Mouse (Mus musculus): ENCODE measurements around the gene Supt3.

The Supt3 gene

DNA sequence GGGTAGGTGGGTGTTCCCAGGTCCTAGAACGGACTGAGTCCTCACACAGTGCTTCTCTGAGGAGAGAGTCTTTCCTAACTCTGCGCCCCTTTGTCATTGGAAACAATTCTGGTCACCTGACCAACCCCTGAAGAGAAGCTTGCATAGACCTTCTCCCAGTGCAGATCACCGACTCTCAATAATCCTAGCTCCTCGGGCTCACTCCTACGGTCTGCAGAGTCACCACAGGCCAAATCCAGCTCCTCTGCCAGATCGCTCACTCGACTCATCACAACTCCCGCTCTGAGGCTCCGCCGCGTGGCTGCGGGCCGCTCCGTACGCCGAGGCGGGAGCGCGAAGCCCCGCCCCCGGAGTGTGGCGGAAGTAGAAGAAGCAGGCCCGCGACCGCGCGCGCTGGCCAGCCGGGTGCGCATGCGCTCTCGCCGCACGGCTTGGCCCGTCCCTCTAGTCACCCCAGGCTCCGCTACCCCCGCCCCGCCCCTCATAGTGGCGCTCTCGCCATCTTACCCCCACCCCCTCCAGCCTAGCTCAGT lies at the start of gene Supt3:
Gene Supt3, plus strand, starts transcription at position 415 of the 533 bp plus-strand sequence.
- DNase-seq, result peak; percentile 94 to 99

GRCm38 (mm10) chr17:44727675-44728074 lies 49.3 kb upstream of the Supt3 start:
- no peak for DNase-seq

DNA sequence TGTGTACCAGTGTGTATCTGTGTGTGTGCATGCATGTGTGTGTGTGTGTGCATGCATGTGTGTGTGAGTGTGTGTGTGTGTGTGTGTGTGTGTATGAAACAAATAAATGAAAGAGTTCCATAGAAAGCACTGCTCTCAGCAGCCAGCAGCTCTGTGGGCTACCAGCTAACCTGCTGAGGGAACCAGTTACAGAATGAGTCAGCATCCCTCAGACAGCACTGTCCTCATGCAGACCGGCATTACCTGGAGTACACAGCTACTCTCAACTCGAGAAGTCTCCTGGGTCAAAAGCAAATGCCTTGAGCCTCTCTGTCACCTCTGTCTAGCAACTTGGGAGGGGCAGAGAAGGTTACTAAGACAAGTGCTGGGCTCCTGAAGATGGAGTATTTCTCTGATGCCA lies 48.5 kb upstream of the Supt3 start:
- DNase-seq, result no peak

GRCm38 (mm10) chr17:44733544-44734310 lies 43.2 kb upstream of the Supt3 start:
- DNase-seq, result peak in 1 of 2 experiments; percentile 7

GRCm38 (mm10) chr17:44734501-44735222 lies 42.3 kb upstream of the Supt3 start:
- DNase-seq, result peak; percentile 16 to 29

- DNase-seq, result peak; percentile 11 to 26
These were observed 41.5 kb upstream of the Supt3 start for GRCm38 (mm10) chr17:44735223-44735990.

GRCm38 (mm10) chr17:44735991-44736561 lies 40.9 kb upstream of the Supt3 start:
- peak; percentile 61 to 69 for DNase-seq

DNA sequence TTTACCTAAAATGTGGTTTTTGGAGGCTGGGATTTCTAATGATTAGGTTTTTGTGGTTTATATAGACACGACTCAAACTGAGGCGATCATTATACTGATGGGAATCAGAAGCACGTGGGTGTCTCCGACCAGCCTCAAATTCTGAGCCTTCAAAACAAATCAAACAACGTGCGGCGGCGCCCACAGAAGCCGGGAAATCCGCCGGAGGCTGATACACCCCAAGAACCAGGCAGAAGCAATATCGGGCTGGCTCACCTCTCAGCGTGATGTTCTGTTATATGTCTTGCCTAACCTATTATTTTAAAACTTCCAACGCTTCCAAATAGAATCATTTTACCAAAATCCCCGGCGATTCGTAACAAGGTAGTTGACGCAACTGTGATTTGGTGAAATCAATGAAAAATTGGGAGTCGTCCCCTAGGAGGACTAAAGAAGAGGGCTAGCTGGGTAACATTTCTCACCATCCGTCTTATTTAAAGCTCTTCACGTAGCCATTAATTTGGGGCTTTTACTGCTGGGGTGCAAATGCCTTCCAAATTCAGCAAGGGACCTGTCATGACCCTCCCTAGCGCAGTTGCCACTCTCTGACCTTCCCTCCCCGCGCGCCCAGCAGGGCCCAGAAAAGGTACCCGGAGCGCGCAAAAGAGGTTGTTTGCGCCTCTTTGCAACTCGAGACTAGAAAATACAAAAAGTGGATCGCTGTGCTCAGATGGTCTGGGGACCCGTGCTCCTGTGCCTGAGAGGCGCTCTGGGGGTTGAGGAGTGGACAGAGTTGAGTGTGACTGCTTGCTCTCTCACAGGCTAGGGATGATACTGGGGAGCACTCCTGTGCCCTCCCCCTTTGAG lies 39.5 kb upstream of the Supt3 start:
- peak in 1 of 2 experiments; percentile 15 for DNase-seq

- no peak for DNase-seq
These were observed 38.8 kb upstream of the Supt3 start for GRCm38 (mm10) chr17:44738121-44738637.

DNA sequence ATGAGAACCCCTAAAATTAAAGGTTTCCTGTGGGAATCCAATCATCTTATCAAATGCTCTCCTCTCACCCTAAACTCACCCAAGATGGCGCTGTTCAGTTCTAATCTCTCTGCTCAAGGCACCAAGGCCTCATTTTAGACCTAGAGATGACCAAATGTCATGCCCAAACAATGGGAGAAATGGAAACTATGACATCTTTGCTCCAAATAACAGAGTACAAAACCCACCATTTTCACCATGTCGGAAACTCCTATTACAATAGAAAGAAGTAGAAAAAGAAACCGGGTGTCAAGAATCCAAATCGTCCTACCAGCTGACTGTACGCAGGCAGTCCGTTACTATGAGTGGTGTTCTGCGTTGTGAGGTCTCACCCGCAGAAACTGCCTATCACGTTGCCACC lies 34.7 kb upstream of the Supt3 start:
- DNase-seq, result no peak

GRCm38 (mm10) chr17:44743780-44744179 lies 33.2 kb upstream of the Supt3 start:
- DNase-seq, result no peak

GRCm38 (mm10) chr17:44745378-44745777 lies 31.6 kb upstream of the Supt3 start:
- DNase-seq, result no peak

DNA sequence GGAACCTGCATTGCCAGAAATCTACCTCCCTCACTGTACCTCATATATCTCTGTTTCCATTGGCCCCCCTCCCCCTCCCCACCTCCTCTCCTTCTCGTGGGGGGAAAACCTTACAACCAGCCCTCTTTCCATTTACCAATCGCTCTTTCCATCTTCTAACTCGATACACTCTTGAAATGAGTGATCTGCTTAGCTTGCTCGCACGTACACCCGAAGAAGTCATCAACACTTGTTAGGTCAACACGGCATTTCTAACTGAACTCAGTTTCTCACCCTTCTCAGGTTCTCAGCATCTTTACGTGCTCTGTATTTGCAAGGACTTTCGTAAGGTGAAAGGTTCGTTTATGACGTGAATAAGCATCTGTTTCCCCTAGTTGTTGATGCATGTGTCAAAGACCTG lies 10.6 kb upstream of the Supt3 start:
- DNase-seq, result no peak

DNA sequence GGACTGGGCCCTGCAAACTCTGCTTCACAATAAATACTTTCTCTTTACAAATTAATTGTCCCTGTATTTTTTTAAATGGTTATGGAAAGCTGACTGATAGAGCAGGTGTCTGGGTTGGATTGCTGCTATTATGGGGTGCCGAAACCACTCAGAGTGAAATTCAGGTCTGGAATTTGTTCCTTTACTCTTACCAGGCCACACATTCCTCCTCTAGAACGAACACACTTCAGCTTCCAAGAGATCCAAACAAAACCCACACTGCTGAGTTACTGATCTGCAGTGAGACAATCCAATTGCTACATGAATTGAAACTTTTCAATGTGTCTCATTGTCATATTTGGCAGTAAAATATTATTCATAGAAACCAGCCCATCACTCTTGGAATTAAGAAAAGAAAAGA lies 10.0 kb upstream of the Supt3 start:
- no peak for DNase-seq

DNA sequence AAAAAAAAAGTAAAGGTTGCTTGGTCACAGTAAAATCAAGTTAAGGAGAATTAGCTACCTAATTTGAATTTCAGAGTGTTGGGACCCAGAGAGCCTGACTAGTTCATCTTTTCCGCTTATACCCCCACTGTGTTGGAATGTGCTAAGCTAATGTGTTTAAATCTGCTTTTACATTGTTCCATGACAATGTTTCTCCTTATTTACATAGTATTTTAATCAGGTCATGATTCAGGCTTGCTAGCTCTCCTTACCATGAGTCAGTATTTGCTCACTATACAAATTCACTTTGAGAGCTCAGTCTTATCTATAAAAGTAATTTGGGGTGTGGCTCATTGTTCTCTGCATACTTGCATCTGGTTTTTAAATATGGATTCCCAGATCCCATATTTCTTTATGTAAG lies 9.6 kb upstream of the Supt3 start:
- no peak for DNase-seq

DNA sequence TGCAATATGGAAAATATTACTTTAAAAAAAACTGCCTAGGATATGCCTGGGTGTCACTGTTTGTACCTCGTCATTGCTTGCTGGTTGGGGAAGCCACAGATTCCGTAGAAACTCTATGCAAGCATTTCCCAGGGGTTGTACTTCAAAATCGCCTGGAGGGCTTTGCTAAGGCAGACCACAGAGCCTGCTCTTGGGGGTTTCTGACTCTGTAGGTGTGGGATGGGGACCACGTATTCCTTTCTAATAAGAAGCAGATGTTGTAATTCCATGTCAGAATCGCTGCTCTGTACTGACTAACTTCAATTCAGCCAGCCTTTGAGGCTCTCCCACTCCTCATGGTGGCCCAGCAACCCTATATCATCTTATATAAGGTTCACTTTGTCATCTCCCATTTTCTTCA lies 8.4 kb upstream of the Supt3 start:
- no peak for DNase-seq

GRCm38 (mm10) chr17:44770871-44771270 lies 6.1 kb upstream of the Supt3 start:
- DNase-seq, result no peak

- DNase-seq, result no peak
These were observed 4.4 kb upstream of the Supt3 start for GRCm38 (mm10) chr17:44772576-44772975.

GRCm38 (mm10) chr17:44777337-44777804 lies 419 bp downstream of the Supt3 start:
- peak in 1 of 2 experiments; percentile 56 for DNase-seq

DNA sequence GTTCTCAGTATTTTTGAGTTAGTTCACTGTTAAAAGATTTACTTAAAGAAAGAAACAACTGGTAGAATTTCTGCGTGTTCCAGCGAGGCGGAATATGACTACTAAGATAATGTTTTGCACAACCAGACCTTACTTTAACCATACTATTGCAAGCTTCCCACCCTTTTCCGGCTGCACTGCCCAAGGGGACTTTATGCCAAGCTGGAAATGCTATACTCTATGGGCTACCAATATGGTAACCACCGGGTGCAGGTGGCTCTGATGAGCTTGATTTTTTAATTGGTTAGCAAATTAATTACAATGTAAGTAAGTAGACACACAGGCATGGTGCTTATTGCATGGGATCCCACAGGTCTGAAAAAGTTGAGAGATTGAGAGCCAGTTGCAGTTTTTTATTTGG lies 1.2 kb downstream of the Supt3 start:
- DNase-seq, result no peak

- no peak for DNase-seq
These were observed 3.4 kb downstream of the Supt3 start for GRCm38 (mm10) chr17:44780353-44780752.

GRCm38 (mm10) chr17:44782366-44782765 lies 5.4 kb downstream of the Supt3 start:
- no peak for DNase-seq
